Mouse (Mus musculus) spleen, adult 12 weeks (tissue): ENCODE results near the gene Tspan15.

ENCODE experiments used
- DNase-seq: peaks from one replicate; pipeline ENCODE4 v3.0.0; 2022; ENCODE audit warnings: low spot score

Gene Tspan15

GRCm38 (mm10) chr10:62230708-62231394 lies at the start of gene Tspan15:
Gene Tspan15, minus strand, starts transcription at chr10:62231251.
- DNase-seq: peak; percentile 83

GRCm38 (mm10) chr10:62279671-62280070 lies 48.6 kb upstream of the Tspan15 start:
- no peak for DNase-seq

GRCm38 (mm10) chr10:62279066-62279465 lies 48.0 kb upstream of the Tspan15 start:
- no peak for DNase-seq

- DNase-seq: no peak
These were observed 46.6 kb upstream of the Tspan15 start for GRCm38 (mm10) chr10:62277499-62278293.

- DNase-seq: peak; percentile 72
These were observed 44.2 kb upstream of the Tspan15 start for GRCm38 (mm10) chr10:62275235-62275634.

- no peak for DNase-seq
These were observed 38.2 kb upstream of the Tspan15 start for GRCm38 (mm10) chr10:62269278-62269677.

GRCm38 (mm10) chr10:62264299-62264698 lies 33.2 kb upstream of the Tspan15 start:
- DNase-seq: no peak

GRCm38 (mm10) chr10:62261115-62261886 lies 30.2 kb upstream of the Tspan15 start:
- peak; percentile 63 for DNase-seq

- no peak for DNase-seq
These were observed 27.2 kb upstream of the Tspan15 start for GRCm38 (mm10) chr10:62258298-62258697.

- no peak for DNase-seq
These were observed 21.6 kb upstream of the Tspan15 start for GRCm38 (mm10) chr10:62252496-62253235.

- DNase-seq: no peak
These were observed 21.0 kb upstream of the Tspan15 start, which contains the start of gene Tacr2 for GRCm38 (mm10) chr10:62252000-62252488. Gene Tacr2, plus strand, starts transcription at chr10:62252438.

- no peak for DNase-seq
These were observed 16.8 kb upstream of the Tspan15 start for GRCm38 (mm10) chr10:62247815-62248214.

GRCm38 (mm10) chr10:62247156-62247555 lies 16.1 kb upstream of the Tspan15 start:
- DNase-seq: no peak

- DNase-seq: no peak
These were observed 13.0 kb upstream of the Tspan15 start for GRCm38 (mm10) chr10:62244067-62244466.

- no peak for DNase-seq
These were observed 11.8 kb upstream of the Tspan15 start for GRCm38 (mm10) chr10:62242896-62243295.

- no peak for DNase-seq
These were observed 11.3 kb upstream of the Tspan15 start for GRCm38 (mm10) chr10:62242358-62242757.

- DNase-seq: no peak
These were observed 8.2 kb upstream of the Tspan15 start for GRCm38 (mm10) chr10:62239270-62239669.

GRCm38 (mm10) chr10:62238688-62239087 lies 7.6 kb upstream of the Tspan15 start:
- DNase-seq: no peak

GRCm38 (mm10) chr10:62237205-62237604 lies 6.2 kb upstream of the Tspan15 start:
- DNase-seq: no peak

GRCm38 (mm10) chr10:62236165-62236564 lies 5.1 kb upstream of the Tspan15 start:
- no peak for DNase-seq

- no peak for DNase-seq
These were observed 760 bp upstream of the Tspan15 start for GRCm38 (mm10) chr10:62231811-62232210.

GRCm38 (mm10) chr10:62231395-62231732 lies 313 bp upstream of the Tspan15 start:
- no peak for DNase-seq
